Mouse (Mus musculus) CD4-positive, CD25-positive, alpha-beta regulatory T cell, adult 2 months (primary cell): ENCODE results near the gene Nfatc4.

Experiments used
- DNase-seq: peaks from one replicate; pipeline ENCODE4 v3.0.0-alpha.2; 2012; ENCODE audit warnings: low read depth, low spot score

Nfatc4 gene

DNA sequence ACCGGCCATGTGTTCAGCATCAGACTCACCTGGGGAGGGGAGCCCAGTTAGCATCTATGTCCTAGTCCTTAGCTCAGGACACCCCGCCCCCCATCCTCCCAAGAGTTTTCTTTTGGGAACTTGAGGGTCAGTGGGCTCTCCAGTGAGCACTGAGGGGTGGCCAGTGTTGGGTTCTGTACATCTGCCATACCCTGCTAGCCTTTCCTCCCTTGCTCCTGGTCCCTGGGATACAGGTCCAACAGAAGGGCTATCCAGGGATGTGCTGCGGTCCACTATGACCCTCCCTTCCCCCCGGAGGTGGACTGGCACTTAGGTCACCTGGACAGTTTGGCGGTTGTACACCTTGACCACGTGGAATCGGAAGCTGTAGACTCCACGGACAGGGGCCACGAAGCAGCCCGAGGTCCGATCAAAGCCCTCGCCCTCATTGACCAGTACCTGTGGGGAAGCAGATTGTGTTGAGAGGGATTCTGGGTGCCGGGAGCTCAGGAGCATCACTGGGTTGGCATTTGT, 60.3 kb downstream of the Nfatc4 start:
- no peak for DNase-seq
